Mouse (Mus musculus): ENCODE measurements around the gene Ntn3. TPM values are rescaled to one million over a fixed set of nuclear protein-coding genes. Genes with fewer than 3 reads are reported as not detected.

Ntn3 gene
- polyA plus RNA-seq, 1 experiment from 2014 or later, result 5.4 TPM

DNA sequence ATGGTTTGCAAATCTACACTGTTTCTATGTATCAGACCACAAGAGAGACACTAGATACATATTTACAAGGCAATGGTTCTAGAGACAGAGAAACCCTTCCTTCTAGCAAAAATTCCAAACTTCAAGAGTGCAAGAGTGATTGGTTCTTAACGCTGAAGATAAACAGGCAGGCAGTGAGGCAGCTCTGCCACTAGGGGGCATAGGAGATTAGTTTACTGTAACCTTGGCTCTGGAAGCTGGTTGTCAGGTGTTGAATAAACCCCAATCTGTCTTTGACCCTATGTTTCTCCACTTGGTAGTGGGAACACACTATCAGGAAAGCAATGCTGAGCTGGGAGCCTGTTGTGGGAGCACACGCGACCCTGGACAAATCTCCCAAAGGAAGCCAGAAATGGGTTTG, 35.9 kb downstream of the Ntn3 start:
- H3K9ac ChIP-seq (ENCODE audit: low read length), result no peak overlapping the region
- H3K4me2 ChIP-seq (ENCODE audit: low read depth, low read length), result no peak overlapping the region
- 3% methylated on average over 3 of the region's 3 CpGs for WGBS
- H3K27me3 ChIP-seq (ENCODE audit: control insufficient read depth, insufficient read depth, low read length), result no peaks in the 10 kb centered on the region
- no peaks in the 10 kb centered on the region for H3K9me3 ChIP-seq (replicated peaks; ENCODE audit: control insufficient read depth, low read length)
- H3K4me3 ChIP-seq (replicated peaks; ENCODE audit: low read length), result no peak overlapping the region
- H3K36me3 ChIP-seq (ENCODE audit: control insufficient read depth, insufficient read depth, low read length), result no peaks in the 10 kb centered on the region
- no peak overlapping the region for H3K27ac ChIP-seq (ENCODE audit: low read length)
- ATAC-seq (ENCODE audit: insufficient read depth, low FRiP score), result no peak
- H3K4me1 ChIP-seq (ENCODE audit: control insufficient read depth, insufficient read depth, low read length), result peaks cover 5% of the 10 kb centered on the region; the same call in 1 of the 2 replicates

DNA sequence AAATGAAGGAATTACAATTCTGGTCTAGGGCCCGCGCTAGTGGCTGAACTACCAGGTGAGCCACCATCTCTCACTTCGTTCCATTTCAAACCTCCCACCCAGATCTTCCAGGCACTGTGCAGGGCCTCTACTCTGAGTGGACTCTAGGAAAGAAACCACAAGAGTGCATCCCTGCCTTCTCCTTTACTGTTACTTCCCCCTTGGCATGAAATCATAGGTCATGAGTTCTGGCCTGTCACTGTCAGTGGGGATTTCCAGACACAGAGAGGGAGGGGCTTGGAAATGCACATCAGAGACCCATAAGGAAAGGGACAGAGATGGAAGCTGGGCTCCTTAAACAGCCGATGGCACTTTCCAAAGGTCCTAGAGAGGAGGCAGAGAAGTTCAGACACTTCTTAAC, 37.6 kb downstream of the Ntn3 start:
- H3K4me1 ChIP-seq (ENCODE audit: control insufficient read depth, insufficient read depth, low read length), result peaks cover 16% of the 10 kb centered on the region
- H3K9ac ChIP-seq (ENCODE audit: low read length), result no peak overlapping the region
- WGBS, result 80% methylated on average over 4 of the region's 4 CpGs
- no peak overlapping the region for H3K4me3 ChIP-seq (replicated peaks; ENCODE audit: low read length)
- no peak overlapping the region for H3K27ac ChIP-seq (ENCODE audit: low read length)
- H3K27me3 ChIP-seq (ENCODE audit: control insufficient read depth, insufficient read depth, low read length), result no peaks in the 10 kb centered on the region
- no peak for ATAC-seq (ENCODE audit: insufficient read depth, low FRiP score)
- no peaks in the 10 kb centered on the region for H3K36me3 ChIP-seq (ENCODE audit: control insufficient read depth, insufficient read depth, low read length)
- no peaks in the 10 kb centered on the region for H3K9me3 ChIP-seq (replicated peaks; ENCODE audit: control insufficient read depth, low read length)
- no peak overlapping the region for H3K4me2 ChIP-seq (ENCODE audit: low read depth, low read length)

DNA sequence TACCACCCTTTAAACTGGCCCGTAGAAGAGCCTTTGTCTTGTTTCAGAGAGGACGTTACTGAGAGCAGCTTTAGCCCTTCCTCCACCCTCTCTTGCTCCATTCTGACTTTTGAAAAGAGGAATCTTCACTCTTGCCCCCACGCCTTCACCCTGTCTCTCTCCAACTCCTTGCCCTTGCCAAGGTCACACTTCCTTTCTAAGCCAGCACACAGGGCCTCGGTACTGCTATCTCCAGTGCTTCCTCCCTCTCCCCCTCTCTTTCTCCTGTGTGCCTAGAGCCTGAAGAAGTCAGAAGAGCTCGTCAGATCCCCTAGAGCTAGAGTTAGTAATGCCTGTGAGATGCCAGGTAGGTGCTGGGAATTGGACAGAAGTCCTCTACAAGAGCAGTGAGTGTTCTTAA, 38.6 kb downstream of the Ntn3 start:
- peaks cover 16% of the 10 kb centered on the region for H3K4me1 ChIP-seq (ENCODE audit: control insufficient read depth, insufficient read depth, low read length)
- H3K27ac ChIP-seq (ENCODE audit: low read length), result no peak overlapping the region
- no peaks in the 10 kb centered on the region for H3K36me3 ChIP-seq (ENCODE audit: control insufficient read depth, insufficient read depth, low read length)
- H3K4me3 ChIP-seq (replicated peaks; ENCODE audit: low read length), result no peak overlapping the region
- no peaks in the 10 kb centered on the region for H3K9me3 ChIP-seq (replicated peaks; ENCODE audit: control insufficient read depth, low read length)
- WGBS, result 74% methylated on average over 5 of the region's 5 CpGs
- no peaks in the 10 kb centered on the region for H3K27me3 ChIP-seq (ENCODE audit: control insufficient read depth, insufficient read depth, low read length)
- no peak for ATAC-seq (ENCODE audit: insufficient read depth, low FRiP score)
- no peak overlapping the region for H3K4me2 ChIP-seq (ENCODE audit: low read depth, low read length)
- no peak overlapping the region; the same call in 1 of the 2 replicates for H3K9ac ChIP-seq (ENCODE audit: low read length)

DNA sequence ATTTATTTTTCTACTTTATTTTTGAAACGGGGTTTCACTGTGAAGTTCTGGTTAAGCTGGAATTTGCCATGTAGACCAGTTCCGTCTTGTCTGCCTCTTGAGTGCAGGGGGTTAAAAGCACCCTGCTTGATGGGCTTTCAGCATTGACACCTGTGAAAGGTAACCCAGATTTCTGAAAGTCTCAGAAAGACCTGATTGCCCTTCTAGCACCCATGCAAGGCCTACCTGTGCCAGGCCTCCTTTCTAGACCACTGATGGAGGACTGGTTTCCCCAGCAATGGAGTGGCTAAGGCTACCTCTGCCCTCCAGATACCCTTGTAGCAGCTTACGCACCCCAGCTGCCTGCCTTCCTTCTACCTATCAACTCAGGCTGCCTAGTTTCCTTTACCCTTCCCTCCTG, 39.2 kb downstream of the Ntn3 start:
- Histone ChIP-seq H3K36me3 (ENCODE audit: control insufficient read depth, insufficient read depth, low read length) (no peaks in the 10 kb centered on the region), H3K27ac (ENCODE audit: low read length) (peak overlapping the region; percentile 97), H3K4me1 (ENCODE audit: control insufficient read depth, insufficient read depth, low read length) (peaks cover 19% of the 10 kb centered on the region), H3K4me3 (replicated peaks; ENCODE audit: low read length) (peak overlapping the region; percentile 97), H3K9ac (ENCODE audit: low read length) (peak overlapping the region; percentile 96), H3K4me2 (ENCODE audit: low read depth, low read length) (peak overlapping the region; percentile 63), H3K9me3 (replicated peaks; ENCODE audit: control insufficient read depth, low read length) (no peaks in the 10 kb centered on the region), H3K27me3 (ENCODE audit: control insufficient read depth, insufficient read depth, low read length) (no peaks in the 10 kb centered on the region)
- 56% methylated on average over 3 of the region's 3 CpGs for WGBS
- no peak for ATAC-seq (ENCODE audit: insufficient read depth, low FRiP score)

DNA sequence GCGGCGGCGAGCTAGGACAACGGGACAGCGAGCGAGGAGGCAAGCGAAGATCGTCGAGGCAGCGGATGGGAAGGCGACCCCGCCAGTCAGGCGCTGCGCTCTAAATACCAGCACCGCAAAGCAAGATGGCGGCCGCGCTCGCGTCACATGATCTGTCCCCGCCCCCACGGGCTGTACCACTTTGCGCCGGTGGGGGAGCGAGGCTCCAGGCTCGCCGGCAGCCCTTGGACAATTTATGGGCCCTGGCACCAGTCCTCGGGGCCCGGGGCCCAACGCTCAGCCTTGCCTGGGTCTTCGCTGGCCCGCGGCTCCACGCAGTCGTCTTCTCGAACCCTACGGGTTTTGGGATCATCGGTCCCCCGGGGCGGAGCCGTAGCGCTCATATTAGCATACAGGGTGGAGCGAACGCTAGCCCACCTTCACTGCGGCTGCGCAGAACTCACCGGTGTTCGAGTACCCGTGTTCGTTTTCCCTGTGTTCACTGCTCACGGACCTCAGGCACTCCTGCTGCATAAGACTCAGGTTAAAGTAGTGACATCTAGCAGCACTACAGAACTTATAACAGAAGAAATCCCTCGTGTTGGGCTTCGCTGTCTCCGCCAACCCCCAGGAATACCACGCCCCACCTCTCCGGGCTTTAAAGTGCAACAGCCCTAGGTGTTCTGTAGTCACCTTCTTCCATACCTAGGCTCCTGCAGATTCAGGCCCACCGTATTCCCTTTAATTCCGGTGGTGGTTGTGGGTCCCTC, 39.8 kb downstream of the Ntn3 start, which contains the start of gene Atp6v0c:
TSS of gene Atp6v0c (minus strand) at position 386 of the 749 bp plus-strand sequence.
- peak; percentile 93 for ATAC-seq (ENCODE audit: insufficient read depth, low FRiP score)
- WGBS, result under 1% methylated on average over 58 of the region's 58 CpGs
- Histone ChIP-seq H3K27me3 (ENCODE audit: control insufficient read depth, insufficient read depth, low read length) (no peaks in the 10 kb centered on the region), H3K9ac (ENCODE audit: low read length) (peak within 1 kb of the TSS; percentile 96), H3K27ac (ENCODE audit: low read length) (peak within 1 kb of the TSS; percentile 97), H3K4me3 (replicated peaks; ENCODE audit: low read length) (peak within 1 kb of the TSS; percentile 97), H3K36me3 (ENCODE audit: control insufficient read depth, insufficient read depth, low read length) (no peaks in the 10 kb centered on the region), H3K4me1 (ENCODE audit: control insufficient read depth, insufficient read depth, low read length) (peaks cover 24% of the 10 kb centered on the region), H3K9me3 (replicated peaks; ENCODE audit: control insufficient read depth, low read length) (no peaks in the 10 kb centered on the region), H3K4me2 (ENCODE audit: low read depth, low read length) (peak within 1 kb of the TSS; percentile 77)

DNA sequence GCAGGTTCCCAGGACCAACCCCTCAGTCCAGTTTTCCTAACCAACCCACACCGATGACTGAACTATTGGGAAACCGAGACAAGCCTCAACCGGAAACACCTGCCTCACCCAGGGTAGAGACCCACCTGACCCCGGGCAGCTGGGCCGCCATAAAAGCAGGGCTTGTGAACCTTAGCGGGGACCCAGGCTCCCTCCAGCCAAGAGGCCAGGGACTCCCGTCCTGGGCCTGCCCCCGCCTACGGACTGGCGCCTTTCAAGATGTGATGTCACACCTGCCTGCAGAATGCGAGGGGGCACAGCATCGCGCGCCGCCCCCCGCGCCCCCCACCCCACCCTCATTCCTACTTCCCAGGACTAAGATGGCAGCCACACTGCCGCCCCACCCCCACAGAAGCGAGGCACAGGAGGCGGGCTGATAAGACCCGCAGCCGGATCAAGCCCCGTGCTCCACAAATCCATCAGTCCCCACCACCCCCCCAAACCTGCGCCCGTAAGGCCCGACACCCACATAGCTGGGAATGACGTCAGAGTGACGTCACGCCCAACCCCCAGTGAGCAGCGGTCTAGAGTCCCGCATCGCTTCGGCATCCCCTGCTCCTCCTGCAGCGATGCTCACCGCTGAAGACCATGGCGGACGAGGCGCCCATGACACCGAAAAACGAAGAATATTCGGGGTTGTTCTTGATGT, 40.6 kb downstream of the Ntn3 start:
- under 1% methylated on average over 41 of the region's 41 CpGs for WGBS
- peak overlapping the region; percentile 77 for H3K4me2 ChIP-seq (ENCODE audit: low read depth, low read length)
- H3K4me3 ChIP-seq (replicated peaks; ENCODE audit: low read length), result peak overlapping the region; percentile 97
- H3K36me3 ChIP-seq (ENCODE audit: control insufficient read depth, insufficient read depth, low read length), result no peaks in the 10 kb centered on the region
- no peaks in the 10 kb centered on the region for H3K9me3 ChIP-seq (replicated peaks; ENCODE audit: control insufficient read depth, low read length)
- peak; percentile 39 for ATAC-seq (ENCODE audit: insufficient read depth, low FRiP score)
- no peaks in the 10 kb centered on the region for H3K27me3 ChIP-seq (ENCODE audit: control insufficient read depth, insufficient read depth, low read length)
- H3K4me1 ChIP-seq (ENCODE audit: control insufficient read depth, insufficient read depth, low read length), result peaks cover 24% of the 10 kb centered on the region
- H3K9ac ChIP-seq (ENCODE audit: low read length), result peak overlapping the region; percentile 96
- peak overlapping the region; percentile 97 for H3K27ac ChIP-seq (ENCODE audit: low read length)

DNA sequence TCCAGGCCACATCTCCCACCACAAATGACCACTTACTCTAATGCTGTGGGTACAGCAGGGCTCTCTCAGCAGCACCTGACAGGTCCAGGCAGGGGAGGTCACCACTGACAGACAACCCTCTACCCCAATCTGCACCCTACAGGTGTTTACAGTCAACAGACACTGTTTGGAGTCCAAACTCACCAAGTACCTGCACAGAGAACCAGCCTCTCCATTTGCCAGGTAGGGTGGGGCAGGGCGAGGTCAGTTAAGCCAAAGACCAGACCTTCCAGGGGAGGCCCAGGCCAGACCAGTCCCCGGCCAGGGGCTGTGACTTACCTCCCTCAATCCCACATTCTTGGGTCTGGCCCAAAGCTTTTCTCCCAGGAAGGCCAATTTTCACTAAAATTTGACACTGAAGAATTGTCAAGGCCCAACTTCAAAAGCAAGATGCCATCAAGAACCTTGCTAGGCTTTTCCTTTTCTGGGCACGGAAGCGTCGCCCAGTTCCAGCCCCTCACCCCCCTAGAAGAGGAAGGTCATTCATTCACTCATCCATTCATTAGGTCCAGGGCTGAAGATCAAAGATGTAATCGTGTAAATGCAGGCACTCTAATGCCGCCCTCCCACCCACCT, 41.3 kb downstream of the Ntn3 start:
- no peaks in the 10 kb centered on the region for H3K36me3 ChIP-seq (ENCODE audit: control insufficient read depth, insufficient read depth, low read length)
- H3K9me3 ChIP-seq (replicated peaks; ENCODE audit: control insufficient read depth, low read length), result no peaks in the 10 kb centered on the region
- H3K4me3 ChIP-seq (replicated peaks; ENCODE audit: low read length), result peak overlapping the region; percentile 97
- H3K9ac ChIP-seq (ENCODE audit: low read length), result peak overlapping the region; percentile 96
- ATAC-seq (ENCODE audit: insufficient read depth, low FRiP score), result no peak
- 42% methylated on average over 7 of the region's 7 CpGs for WGBS
- H3K4me2 ChIP-seq (ENCODE audit: low read depth, low read length), result peak overlapping the region; percentile 77
- peak overlapping the region; percentile 97 for H3K27ac ChIP-seq (ENCODE audit: low read length)
- peaks cover 26% of the 10 kb centered on the region for H3K4me1 ChIP-seq (ENCODE audit: control insufficient read depth, insufficient read depth, low read length)
- H3K27me3 ChIP-seq (ENCODE audit: control insufficient read depth, insufficient read depth, low read length), result no peaks in the 10 kb centered on the region

DNA sequence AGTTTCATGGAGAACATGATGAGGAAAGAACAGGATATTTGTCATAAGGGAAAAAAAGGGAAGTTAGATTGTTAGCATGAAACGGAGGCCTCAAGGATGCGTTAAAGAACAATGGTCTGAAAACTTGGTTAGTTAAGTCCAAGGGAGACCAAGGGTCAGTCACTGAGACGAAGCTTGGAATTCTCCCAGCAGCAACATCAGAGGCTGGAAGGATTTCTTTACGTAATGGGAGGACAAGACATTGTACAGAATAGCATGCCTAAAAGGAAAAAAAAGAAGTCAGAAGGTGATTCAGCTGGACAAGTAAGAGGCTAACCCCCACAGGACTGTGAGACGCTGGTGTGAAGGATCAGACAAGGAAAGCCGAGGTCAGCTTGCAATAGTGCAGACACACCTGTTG, 42.2 kb downstream of the Ntn3 start:
- no peaks in the 10 kb centered on the region for H3K9me3 ChIP-seq (replicated peaks; ENCODE audit: control insufficient read depth, low read length)
- WGBS, result 74% methylated on average over 6 of the region's 6 CpGs
- H3K27ac ChIP-seq (ENCODE audit: low read length), result no peak overlapping the region
- no peak overlapping the region for H3K4me3 ChIP-seq (replicated peaks; ENCODE audit: low read length)
- peak overlapping the region; percentile 77; the same call in 1 of the 2 replicates for H3K4me2 ChIP-seq (ENCODE audit: low read depth, low read length)
- peaks cover 33% of the 10 kb centered on the region for H3K4me1 ChIP-seq (ENCODE audit: control insufficient read depth, insufficient read depth, low read length)
- no peaks in the 10 kb centered on the region for H3K27me3 ChIP-seq (ENCODE audit: control insufficient read depth, insufficient read depth, low read length)
- no peak overlapping the region for H3K9ac ChIP-seq (ENCODE audit: low read length)
- H3K36me3 ChIP-seq (ENCODE audit: control insufficient read depth, insufficient read depth, low read length), result no peaks in the 10 kb centered on the region
- no peak for ATAC-seq (ENCODE audit: insufficient read depth, low FRiP score)

Data from stomach, embryonic 16.5 days (tissue).